Mouse (Mus musculus): Measurements from ENCODE around the gene Adgrb3.

DNA sequence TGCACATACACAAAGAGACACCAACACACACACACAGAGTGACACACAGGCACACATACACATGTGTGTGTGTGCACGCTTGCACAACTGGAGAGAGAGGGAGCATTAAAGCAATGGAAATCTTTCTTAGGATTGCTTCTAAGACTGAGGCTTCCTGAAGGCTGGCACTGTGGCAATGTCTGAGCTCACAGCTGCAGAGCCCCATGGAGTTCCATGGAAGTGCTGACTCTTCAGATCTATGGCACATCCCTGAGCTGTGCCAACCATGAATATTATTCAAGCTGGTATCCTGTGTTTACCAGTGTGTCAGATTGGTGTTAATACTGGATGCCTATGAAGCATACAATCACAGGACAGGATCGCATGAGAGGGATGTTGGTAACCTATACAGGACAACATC lies 643.6 kb downstream of the Adgrb3 start:
- no peak for TF ChIP-seq CTCF (IDR thresholded peaks at IDR 0.05; ENCODE audit: borderline replicate concordance, insufficient read depth, low read depth, low read length)
- no peak for TF ChIP-seq POLR2A (IDR thresholded peaks at IDR 0.05; ENCODE audit: borderline replicate concordance, insufficient read depth, low read length)
